Mouse (Mus musculus): ENCODE data around the gene Pigq. TPM values are rescaled to one million over a fixed set of nuclear protein-coding genes. Genes with fewer than 3 reads are reported as not detected.

Gene Pigq
- polyA plus RNA-seq, 1 experiment from 2014 or later: 50.5 TPM

GRCm38 (mm10) chr17:25955736-25956135 lies 11.0 kb upstream of the Pigq start:
- no peak overlapping the region for H3K27ac ChIP-seq
- no peaks in the 10 kb centered on the region for H3K9me3 ChIP-seq
- no peak overlapping the region for H3K9ac ChIP-seq
- H3K36me3 ChIP-seq: peaks cover 36% of the 10 kb centered on the region
- no peak overlapping the region for H3K4me2 ChIP-seq (replicated peaks)
- peaks cover 15% of the 10 kb centered on the region for H3K4me1 ChIP-seq
- 56% methylated on average over 3 of the region's 3 CpGs for WGBS
- H3K27me3 ChIP-seq: peaks cover 40% of the 10 kb centered on the region
- ATAC-seq (ENCODE audit: low FRiP score, low read depth): no peak
- H3K4me3 ChIP-seq: no peak overlapping the region

DNA sequence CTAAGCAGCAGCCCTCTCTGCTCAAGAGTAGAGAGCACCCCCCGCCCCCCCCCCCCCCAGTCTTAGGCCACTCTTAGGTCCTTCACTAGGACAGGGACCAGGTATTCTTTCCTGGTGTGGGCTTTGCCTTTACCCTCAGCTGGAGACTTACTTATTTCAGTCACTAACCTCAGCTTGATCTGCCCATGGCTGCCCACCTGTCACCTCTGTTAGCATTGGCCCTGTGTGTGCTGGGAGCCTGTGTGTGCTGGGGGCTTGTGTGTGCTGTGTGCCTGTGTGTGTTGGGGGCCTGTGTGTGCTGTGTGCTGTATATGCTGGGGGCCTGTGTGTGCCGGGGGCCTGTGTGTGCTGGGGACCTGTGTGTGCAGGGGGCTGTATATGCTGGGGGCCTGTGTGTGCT lies 9.9 kb upstream of the Pigq start:
- H3K27ac ChIP-seq: no peak overlapping the region
- H3K4me1 ChIP-seq: peaks cover 15% of the 10 kb centered on the region
- peaks cover 50% of the 10 kb centered on the region for H3K27me3 ChIP-seq
- H3K9ac ChIP-seq: no peak overlapping the region
- H3K36me3 ChIP-seq: peaks cover 26% of the 10 kb centered on the region
- 85% methylated on average over 2 of the region's 2 CpGs for WGBS
- H3K4me3 ChIP-seq: no peak overlapping the region
- H3K9me3 ChIP-seq: no peaks in the 10 kb centered on the region
- ATAC-seq (ENCODE audit: low FRiP score, low read depth): no peak
- no peak overlapping the region for H3K4me2 ChIP-seq (replicated peaks)

GRCm38 (mm10) chr17:25953161-25953560 lies 8.4 kb upstream of the Pigq start:
- 80% methylated on average over 5 of the region's 5 CpGs for WGBS
- no peak for ATAC-seq (ENCODE audit: low FRiP score, low read depth)
- H3K4me1 ChIP-seq: peaks cover 15% of the 10 kb centered on the region
- H3K27me3 ChIP-seq: peaks cover 55% of the 10 kb centered on the region
- no peaks in the 10 kb centered on the region for H3K9me3 ChIP-seq
- H3K4me2 ChIP-seq (replicated peaks): no peak overlapping the region
- no peak overlapping the region for H3K9ac ChIP-seq
- H3K36me3 ChIP-seq: peaks cover 10% of the 10 kb centered on the region
- no peak overlapping the region for H3K27ac ChIP-seq
- no peak overlapping the region for H3K4me3 ChIP-seq

DNA sequence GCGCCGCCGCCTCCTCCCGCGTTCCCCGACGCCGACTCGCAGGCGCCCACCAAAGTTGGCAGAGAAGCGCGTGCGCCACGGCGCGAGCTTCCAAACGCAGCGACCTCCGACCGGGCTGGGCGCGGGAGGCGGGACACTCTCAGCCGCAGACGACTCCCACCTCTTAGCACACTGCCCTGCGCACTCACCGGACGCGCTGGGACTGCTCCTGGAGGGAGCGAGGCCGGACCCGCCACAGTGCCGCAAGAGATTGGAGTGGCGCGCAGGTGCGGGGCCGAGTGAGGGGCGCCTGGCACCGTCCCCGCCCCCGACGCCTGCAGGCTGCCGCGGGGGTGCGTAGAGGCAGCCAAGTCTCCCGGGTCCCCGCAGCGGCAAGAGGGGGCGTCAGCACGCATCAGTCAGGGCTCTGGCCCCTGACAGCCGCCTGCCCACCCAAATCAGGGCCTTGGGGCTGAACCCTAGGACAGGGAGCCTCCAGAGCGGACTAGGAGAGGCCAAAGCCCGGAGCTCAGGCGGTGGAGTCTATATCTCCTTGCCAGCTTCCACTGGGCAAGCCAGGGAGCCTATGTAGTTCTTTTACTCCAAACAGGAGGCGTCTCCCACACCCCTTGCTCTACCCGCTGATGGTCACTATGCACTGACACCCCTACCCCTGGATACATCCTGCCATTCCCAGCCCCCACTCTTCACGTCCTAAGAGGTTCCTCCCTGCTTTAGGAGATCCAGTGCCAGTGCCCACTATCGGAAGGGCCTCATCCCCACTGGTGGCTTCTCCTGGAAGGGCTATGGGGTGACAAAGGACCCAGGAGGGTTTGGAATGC lies 7.3 kb upstream of the Pigq start, which contains the start of gene A930017K11Rik:
A930017K11Rik (minus strand) TSS at position 763 of the 821 bp plus-strand sequence.
- Histone ChIP-seq H3K9ac (peak within 1 kb of the TSS; percentile 58), H3K9me3 (no peaks in the 10 kb centered on the region), H3K27me3 (peaks cover 55% of the 10 kb centered on the region), H3K36me3 (no peaks in the 10 kb centered on the region), H3K4me1 (peaks cover 15% of the 10 kb centered on the region), H3K4me3 (peak within 1 kb of the TSS; percentile 47), H3K4me2 (replicated peaks) (peak within 1 kb of the TSS; percentile 80), H3K27ac (no peak within 1 kb of the TSS)
- ATAC-seq (ENCODE audit: low FRiP score, low read depth): peak; percentile 11; the same call in 1 of the 2 replicates
- under 1% methylated on average over 58 of the region's 58 CpGs for WGBS

- Histone ChIP-seq H3K27me3 (peaks cover 55% of the 10 kb centered on the region), H3K4me2 (replicated peaks) (peak overlapping the region; percentile 80), H3K4me3 (peak overlapping the region; percentile 47), H3K27ac (no peak overlapping the region), H3K9me3 (no peaks in the 10 kb centered on the region), H3K9ac (peak overlapping the region; percentile 58), H3K4me1 (peaks cover 15% of the 10 kb centered on the region), H3K36me3 (no peaks in the 10 kb centered on the region)
- WGBS: under 1% methylated on average over 33 of the region's 33 CpGs
- ATAC-seq (ENCODE audit: low FRiP score, low read depth): 0 out of 2 replicates have a peak, but pooled peaks have one; percentile 25
Measured at GRCm38 (mm10) chr17:25951225-25951802, 6.6 kb upstream of the Pigq start.

DNA sequence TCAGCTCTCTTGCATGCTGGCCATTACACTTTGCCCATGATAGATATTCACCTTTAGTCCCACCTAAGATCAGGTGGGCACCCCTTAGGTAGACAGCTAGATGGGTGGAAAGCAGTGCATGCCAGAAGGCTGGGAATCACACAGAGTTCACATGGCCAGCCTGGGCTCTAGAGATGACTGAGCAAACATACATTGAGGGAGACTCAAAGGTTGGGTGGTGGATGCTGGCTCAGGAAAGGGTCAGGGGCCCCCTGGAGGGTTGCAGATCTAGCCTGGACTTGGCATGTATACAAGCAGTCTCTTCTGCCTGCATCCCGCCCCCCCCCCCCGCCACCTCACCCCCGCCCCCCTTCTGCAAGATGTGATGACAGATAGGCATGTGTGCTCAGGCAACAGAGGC lies 6.0 kb upstream of the Pigq start:
- ATAC-seq (ENCODE audit: low FRiP score, low read depth): no peak
- Histone ChIP-seq H3K36me3 (no peaks in the 10 kb centered on the region), H3K27ac (no peak overlapping the region), H3K4me3 (no peak overlapping the region), H3K27me3 (peaks cover 55% of the 10 kb centered on the region), H3K4me2 (replicated peaks) (no peak overlapping the region), H3K9me3 (no peaks in the 10 kb centered on the region), H3K9ac (no peak overlapping the region), H3K4me1 (peaks cover 15% of the 10 kb centered on the region)
- 0% methylated on average over 3 of the region's 3 CpGs for WGBS

DNA sequence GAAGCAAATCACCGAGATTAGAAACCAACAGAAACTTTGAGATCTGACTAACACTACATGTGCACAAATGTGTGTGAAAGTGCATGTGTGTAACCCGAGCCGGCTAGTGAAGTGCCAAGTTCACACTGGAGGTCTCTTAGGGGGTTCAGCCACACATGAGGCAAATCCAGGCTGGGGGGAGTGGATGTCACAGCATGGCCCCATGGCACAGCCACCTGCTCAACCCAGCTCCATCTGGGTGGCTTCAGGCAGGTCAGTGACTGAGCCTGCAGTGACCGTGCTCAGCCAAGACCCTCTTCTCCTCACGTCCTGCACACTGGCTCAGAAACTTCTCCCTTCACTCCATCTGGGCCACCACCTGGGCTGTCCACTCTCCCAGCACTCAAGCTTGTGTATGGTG lies 5.2 kb upstream of the Pigq start:
- Histone ChIP-seq H3K4me3 (no peak overlapping the region), H3K4me2 (replicated peaks) (no peak overlapping the region), H3K27me3 (peaks cover 55% of the 10 kb centered on the region), H3K4me1 (peaks cover 15% of the 10 kb centered on the region), H3K9ac (no peak overlapping the region), H3K9me3 (no peaks in the 10 kb centered on the region), H3K36me3 (no peaks in the 10 kb centered on the region), H3K27ac (no peak overlapping the region)
- no peak for ATAC-seq (ENCODE audit: low FRiP score, low read depth)
- WGBS: 71% methylated on average over 5 of the region's 5 CpGs

DNA sequence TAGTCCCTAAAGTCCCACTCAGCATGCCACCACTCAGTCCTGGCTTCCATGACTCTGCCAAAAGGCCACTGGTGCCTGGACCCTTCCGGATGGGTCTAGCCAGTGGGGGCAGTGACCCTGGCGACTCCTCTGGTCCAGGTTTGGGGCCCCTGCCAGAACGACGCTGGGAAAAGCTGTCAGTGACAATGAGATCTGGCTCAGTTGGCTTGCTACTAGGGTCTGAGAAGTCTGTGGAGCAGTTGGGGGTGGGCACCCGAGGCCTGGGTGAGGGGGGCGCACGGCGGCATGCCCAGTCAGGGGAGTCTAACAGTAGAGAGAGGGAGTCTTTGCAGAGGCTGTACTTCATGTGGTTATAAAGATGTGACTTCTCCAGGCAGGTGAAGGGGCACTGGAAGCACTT lies 3.3 kb upstream of the Pigq start:
- H3K4me1 ChIP-seq: peaks cover 15% of the 10 kb centered on the region
- 79% methylated on average over 8 of the region's 8 CpGs for WGBS

DNA sequence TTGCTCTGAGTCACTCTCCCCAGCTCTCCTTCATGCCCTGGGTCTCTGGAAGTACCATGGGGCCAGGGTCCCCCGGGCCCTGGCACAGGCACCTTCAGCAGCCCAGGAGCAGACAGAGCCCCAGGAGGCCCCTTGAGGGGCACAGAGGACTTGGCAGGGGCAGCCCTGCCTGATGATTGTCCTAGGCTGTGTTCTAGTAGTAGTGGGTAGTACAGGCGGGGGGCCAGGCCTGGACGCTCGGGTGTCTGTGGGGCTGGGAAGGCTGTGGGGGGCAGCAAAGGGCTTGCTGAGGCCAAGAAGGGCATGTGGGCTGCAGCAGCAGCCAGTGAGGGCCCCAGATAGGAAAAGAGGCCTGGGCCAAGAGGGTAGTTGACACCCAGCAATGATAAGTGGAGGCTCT lies 2.8 kb upstream of the Pigq start:
- H3K4me1 ChIP-seq: peaks cover 15% of the 10 kb centered on the region
- H3K9me3 ChIP-seq: no peaks in the 10 kb centered on the region
- WGBS: 86% methylated on average over 4 of the region's 4 CpGs
- H3K4me3 ChIP-seq: no peak overlapping the region
- no peak overlapping the region for H3K27ac ChIP-seq
- no peak overlapping the region for H3K4me2 ChIP-seq (replicated peaks)
- peaks cover 34% of the 10 kb centered on the region for H3K27me3 ChIP-seq
- H3K9ac ChIP-seq: no peak overlapping the region
- no peaks in the 10 kb centered on the region for H3K36me3 ChIP-seq
- ATAC-seq (ENCODE audit: low FRiP score, low read depth): no peak

More for the DNA sequence above, 3.3 kb upstream of the Pigq start:
- Histone ChIP-seq H3K9me3 (no peaks in the 10 kb centered on the region), H3K27ac (no peak overlapping the region), H3K9ac (no peak overlapping the region), H3K4me3 (no peak overlapping the region), H3K4me2 (replicated peaks) (no peak overlapping the region), H3K27me3 (peaks cover 39% of the 10 kb centered on the region), H3K36me3 (no peaks in the 10 kb centered on the region)
- no peak for ATAC-seq (ENCODE audit: low FRiP score, low read depth)

GRCm38 (mm10) chr17:25946891-25947290 lies 2.2 kb upstream of the Pigq start:
- no peak overlapping the region for H3K4me3 ChIP-seq
- H3K9ac ChIP-seq: no peak overlapping the region
- H3K27ac ChIP-seq: no peak overlapping the region
- peaks cover 16% of the 10 kb centered on the region for H3K4me1 ChIP-seq
- WGBS: 83% methylated on average over 8 of the region's 8 CpGs
- H3K4me2 ChIP-seq (replicated peaks): no peak overlapping the region
- H3K36me3 ChIP-seq: no peaks in the 10 kb centered on the region
- no peak for ATAC-seq (ENCODE audit: low FRiP score, low read depth)
- no peaks in the 10 kb centered on the region for H3K9me3 ChIP-seq
- peaks cover 27% of the 10 kb centered on the region for H3K27me3 ChIP-seq

GRCm38 (mm10) chr17:25946349-25946748 lies 1.6 kb upstream of the Pigq start:
- no peak for ATAC-seq (ENCODE audit: low FRiP score, low read depth)
- Histone ChIP-seq H3K27me3 (peaks cover 22% of the 10 kb centered on the region), H3K9ac (no peak overlapping the region), H3K9me3 (no peaks in the 10 kb centered on the region), H3K4me3 (no peak overlapping the region), H3K4me2 (replicated peaks) (no peak overlapping the region), H3K27ac (no peak overlapping the region), H3K36me3 (no peaks in the 10 kb centered on the region), H3K4me1 (peaks cover 10% of the 10 kb centered on the region)
- WGBS: 73% methylated on average over 7 of the region's 7 CpGs

GRCm38 (mm10) chr17:25945517-25946155 lies 900 bp upstream of the Pigq start:
- 73% methylated on average over 9 of the region's 9 CpGs for WGBS
- Histone ChIP-seq H3K4me2 (replicated peaks) (no peak overlapping the region), H3K27ac (no peak overlapping the region), H3K9ac (peak overlapping the region; percentile 19; the same call in 1 of the 2 replicates), H3K27me3 (peaks cover 14% of the 10 kb centered on the region), H3K9me3 (no peaks in the 10 kb centered on the region), H3K4me1 (peaks cover 12% of the 10 kb centered on the region), H3K4me3 (no peak overlapping the region), H3K36me3 (no peaks in the 10 kb centered on the region)
- ATAC-seq (ENCODE audit: low FRiP score, low read depth): no peak
